ENCODE assay signal across 9 mouse cellular contexts in the genomic region with DNA sequence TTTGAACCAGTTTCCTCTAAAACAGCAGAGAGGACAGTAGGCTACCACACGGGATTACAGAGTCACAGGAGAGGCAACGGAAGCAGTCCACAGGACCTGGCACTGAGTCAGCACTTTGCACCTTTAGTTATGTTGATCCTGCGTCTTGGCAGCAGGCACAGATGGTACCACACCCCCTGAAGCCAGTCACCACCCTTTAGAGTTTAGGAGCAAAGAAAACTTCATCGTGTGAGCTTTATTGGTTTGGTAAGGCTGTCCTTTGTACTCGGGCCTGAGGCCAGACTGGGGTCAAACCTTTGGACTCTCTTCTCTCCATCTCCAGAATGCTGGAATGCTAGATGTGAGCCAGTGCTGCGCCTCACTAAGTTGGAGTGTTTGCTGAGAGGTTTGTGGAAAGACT. TPM values are rescaled to one million over a fixed set of nuclear protein-coding genes. Genes with fewer than 3 reads are reported as not detected.
DNase-seq lines count a peak whose midpoint lies in the region; ATAC-seq and TF ChIP-seq lines count a peak whose summit lies in the region.
"Had no signal": no experiment of that assay in that cellular context is flagged by ENCODE, and none has a peak within 500 bp of the region (broad histone marks: within the 10 kb centered on the region; RNA-seq: fewer than 3 reads in every experiment).

No protein-coding gene starts in this region.

- intact Hi-C loops in left cerebral cortex, adult 2 months (cut with DNase I) = no loop called here

- H3K9me3 ChIP-seq in MEL (replicated peaks; ENCODE audit: insufficient read depth, low read length) = no peaks in the 10 kb centered on the region
- H3K9me3 ChIP-seq in lung, embryonic 16.5 days (ENCODE audit: control insufficient read depth, low read length) = peaks cover 3% of the 10 kb centered on the region; the same call in 1 of the 2 replicates
- no peaks in the 10 kb centered on the region for H3K9me3 ChIP-seq in hindbrain, embryonic 16.5 days (ENCODE audit: control insufficient read depth, low read length)
- H3K9me3 ChIP-seq: hindbrain, embryonic 12.5 days had no signal

- peaks cover 4% of the 10 kb centered on the region for H3K4me1 ChIP-seq in cerebellum, adult 2 months (ENCODE audit: control insufficient read depth, insufficient read depth, low read length)
- peaks cover 2 to 30% of the 10 kb centered on the region in 2 experiments; a peak in 3 of 4 replicates for H3K4me1 ChIP-seq in MEL (ENCODE audit: control insufficient read depth in 1 of 2, insufficient read depth in 2 of 2, low read length in 2 of 2)
- H3K4me1 ChIP-seq in lung, embryonic 16.5 days (replicated peaks; ENCODE audit: control insufficient read depth, insufficient read depth, low read length) = peaks cover 10% of the 10 kb centered on the region
- H3K4me1 ChIP-seq in hindbrain, embryonic 16.5 days (ENCODE audit: control insufficient read depth, insufficient read depth, low read depth, low read length) = peaks cover 2% of the 10 kb centered on the region; the same call in 1 of the 2 replicates

- no peak overlapping the region for H3K27ac ChIP-seq in cerebellum, adult 2 months (ENCODE audit: insufficient read depth, low read length)
- no peak overlapping the region for H3K27ac ChIP-seq in MEL (ENCODE audit: control insufficient read depth, low read depth, low read length)
- H3K27ac ChIP-seq in lung, embryonic 16.5 days (ENCODE audit: low read length) = no peak overlapping the region
- no peak overlapping the region for H3K27ac ChIP-seq in hindbrain, embryonic 16.5 days (ENCODE audit: low read depth, low read length)
- H3K27ac ChIP-seq in left cerebral cortex, adult 2 months = no peak overlapping the region
- H3K27ac ChIP-seq: hindbrain, embryonic 12.5 days had no signal

- H3K9ac ChIP-seq in MEL (ENCODE audit: control insufficient read depth, low read depth, low read length, poor library complexity, severe bottlenecking) = no peak overlapping the region
- no peak overlapping the region for H3K9ac ChIP-seq in lung, embryonic 16.5 days (ENCODE audit: low read length)
- no peak overlapping the region for H3K9ac ChIP-seq in hindbrain, embryonic 16.5 days (ENCODE audit: low read depth, low read length)
- H3K9ac ChIP-seq: hindbrain, embryonic 12.5 days had no signal

- TF ChIP-seq EP300 in MEL (IDR thresholded peaks at IDR 0.05; ENCODE audit: low read depth in 1 of 2, low read length in 2 of 2) = no peak

- H3K79me2 ChIP-seq in MEL (ENCODE audit: control insufficient read depth, insufficient read depth, low read length, poor library complexity) = no peaks in the 10 kb centered on the region

- H3K27me3 ChIP-seq in cerebellum, adult 2 months (ENCODE audit: control insufficient read depth, insufficient read depth, low read length) = no peaks in the 10 kb centered on the region
- H3K27me3 ChIP-seq in MEL (ENCODE audit: control insufficient read depth in 1 of 2, insufficient read depth in 2 of 2, low read length in 2 of 2) = no peaks in the 10 kb centered on the region
- H3K27me3 ChIP-seq in lung, embryonic 16.5 days (ENCODE audit: control insufficient read depth, insufficient read depth, low read depth, low read length) = no peaks in the 10 kb centered on the region
- H3K27me3 ChIP-seq in hindbrain, embryonic 16.5 days (replicated peaks; ENCODE audit: control insufficient read depth, insufficient read depth, low read length) = no peaks in the 10 kb centered on the region; the same call in 1 of the 2 replicates
- H3K27me3 ChIP-seq: hindbrain, embryonic 12.5 days had no signal

- TF ChIP-seq RAD21 in MEL (IDR thresholded peaks at IDR 0.05; ENCODE audit: low read depth, low read length) = no peak

- TF ChIP-seq POLR2A in cerebellum, adult 2 months (IDR thresholded peaks at IDR 0.05; ENCODE audit: borderline replicate concordance, insufficient read depth, low read length) = no peak
- no peak for TF ChIP-seq POLR2A in MEL (IDR thresholded peaks at IDR 0.05; ENCODE audit: control insufficient read depth in 1 of 2, insufficient read depth in 1 of 2, low read depth in 1 of 2, low read length in 2 of 2, poor library complexity in 1 of 2)

- no peak overlapping the region for H3K4me3 ChIP-seq in cerebellum, adult 2 months (replicated peaks; ENCODE audit: insufficient read depth, low read depth, low read length)
- no peak overlapping the region for H3K4me3 ChIP-seq in MEL (ENCODE audit: control insufficient read depth in 1 of 2, insufficient read depth in 1 of 2, low read depth in 2 of 2, low read length in 2 of 2)
- H3K4me3 ChIP-seq in lung, embryonic 16.5 days (ENCODE audit: low read length) = no peak overlapping the region
- no peak overlapping the region for H3K4me3 ChIP-seq in hindbrain, embryonic 16.5 days (ENCODE audit: low read length)
- H3K4me3 ChIP-seq in left cerebral cortex, adult 2 months = no peak overlapping the region
- H3K4me3 ChIP-seq: hindbrain, embryonic 12.5 days had no signal

- WGBS in cerebellum, adult 2 months = 15% methylated on average over 6 of the region's 6 CpGs
- WGBS in lung, embryonic 16.5 days = 16% methylated on average over 6 of the region's 6 CpGs
- WGBS in hindbrain, embryonic 16.5 days = 32% methylated on average over 6 of the region's 6 CpGs

- DNase-seq in cerebellum, adult 2 months = peak; percentile 33 to 35
- DNase-seq in cerebellum, postnatal 4 days (ENCODE audit: low spot score in 2 of 2) = no peak
- DNase-seq in MEL (ENCODE audit: low read depth, low spot score) = peak; percentile 34
- peak; percentile 97 for DNase-seq in kidney, adult 9 months
- no peak for DNase-seq in left cerebral cortex, adult 2 months (ENCODE audit: extremely low spot score in 1 of 2, low spot score in 2 of 2)
- no peak for DNase-seq in layer of hippocampus, adult 9-10 months (ENCODE audit: low spot score)

- peak; percentile 50; the same call in 1 of the 2 replicates for ATAC-seq in lung, embryonic 16.5 days (ENCODE audit: low read depth)
- ATAC-seq in hindbrain, embryonic 16.5 days = no peak

- no peak overlapping the region for H3K4me2 ChIP-seq in lung, embryonic 16.5 days (ENCODE audit: low read depth, low read length)
- H3K4me2 ChIP-seq in hindbrain, embryonic 16.5 days (ENCODE audit: low read length) = no peak overlapping the region
- H3K4me2 ChIP-seq: hindbrain, embryonic 12.5 days had no signal

- TF ChIP-seq CTCF in cerebellum, adult 2 months (IDR thresholded peaks at IDR 0.05; ENCODE audit: borderline replicate concordance, insufficient read depth, low read depth, low read length) = no peak
- no peak for TF ChIP-seq CTCF in MEL (IDR thresholded peaks at IDR 0.05 in 2 of 3, conservative IDR thresholded peaks at IDR 0.05 in 1 of 3; ENCODE audit: control insufficient read depth in 1 of 3, insufficient read depth in 1 of 3, low read depth in 2 of 3, low read length in 3 of 3, poor library complexity in 1 of 3, severe bottlenecking in 1 of 3)
- no peak for TF ChIP-seq CTCF in left cerebral cortex, adult 2 months (IDR thresholded peaks at IDR 0.05)

- H3K36me3 ChIP-seq in MEL (ENCODE audit: control insufficient read depth in 1 of 2, insufficient read depth in 2 of 2, low read length in 2 of 2) = peaks cover 0 to 11% of the 10 kb centered on the region in 2 experiments; a peak in 2 of 4 replicates
- H3K36me3 ChIP-seq in lung, embryonic 16.5 days (ENCODE audit: control insufficient read depth, insufficient read depth, low read length) = peaks cover 10% of the 10 kb centered on the region
- H3K36me3 ChIP-seq in hindbrain, embryonic 16.5 days (ENCODE audit: control insufficient read depth, insufficient read depth, low read length) = peaks cover 4% of the 10 kb centered on the region

TF ChIP-seq in MEL, 35 proteins besides CTCF, POLR2A, EP300 and RAD21 (continues in another document):
- TF ChIP-seq KAT2A (conservative IDR thresholded peaks at IDR 0.05; ENCODE audit: low read depth, low read length) = no peak
- TF ChIP-seq BHLHE40 (IDR thresholded peaks at IDR 0.05; ENCODE audit: borderline replicate concordance, low read depth, low read length) = no peak
- no peak for TF ChIP-seq NELFE (IDR thresholded peaks at IDR 0.05; ENCODE audit: low read depth, low read length)
- no peak for TF ChIP-seq MAZ (IDR thresholded peaks at IDR 0.05; ENCODE audit: low read depth, low read length)
- no peak for TF ChIP-seq ZKSCAN1 (IDR thresholded peaks at IDR 0.05; ENCODE audit: low read depth, low read length)

RNA-seq across cellular contexts. Expression of a gene that starts 11.3 kb away (rescaled TPM):
- polyA plus RNA-seq in cerebellum, adult 2 months (2012; rRNA removed) = 0.23 and 0.73 TPM in 2 replicates
- not detected in 2 replicates for total RNA-seq in MEL (2012; rRNA removed)
- polyA plus RNA-seq in MEL (2012; ENCODE audit: insufficient read depth in 1 of 2, insufficient read length in 2 of 2, low read depth in 1 of 2, low replicate concordance in 2 of 2, missing spikeins in 1 of 2) = not detected
- polyA plus RNA-seq in lung, embryonic 16.5 days (2015; fragmentation: Nextera tagmentation; extraction: Ambion mirVana) = 3.9 and 7.4 TPM in 2 replicates
- polyA plus RNA-seq in hindbrain, embryonic 16.5 days (2015; fragmentation: Nextera tagmentation; extraction: Ambion mirVana) = 0.47 and 0.81 TPM in 2 replicates
- not detected for total RNA-seq in left cerebral cortex, adult 2 months (2021)

RNA-seq across cellular contexts. Expression of a gene that starts 20.7 kb away (rescaled TPM):
- 20.7 and 21.4 TPM in 2 replicates for polyA plus RNA-seq in cerebellum, adult 2 months (2012; rRNA removed)
- 4.5 and 4.7 TPM in 2 replicates for total RNA-seq in MEL (2012; rRNA removed)
- polyA plus RNA-seq in MEL (2012; ENCODE audit: insufficient read depth in 1 of 2, insufficient read length in 2 of 2, low read depth in 1 of 2, low replicate concordance in 2 of 2, missing spikeins in 1 of 2) = 10 to 100 TPM in 1 of 2 experiments, not detected in 1; 13.3 TPM
- 18.2 and 19.3 TPM in 2 replicates for polyA plus RNA-seq in lung, embryonic 16.5 days (2015; fragmentation: Nextera tagmentation; extraction: Ambion mirVana)
- polyA plus RNA-seq in hindbrain, embryonic 16.5 days (2015; fragmentation: Nextera tagmentation; extraction: Ambion mirVana) = 14.2 TPM in 2 replicates
- total RNA-seq in left cerebral cortex, adult 2 months (2021) = 1 to 10 TPM; 6.9 to 9.5 TPM

RNA-seq across cellular contexts. Expression of a gene that starts 32.7 kb away (rescaled TPM):
- 21.8 and 25.3 TPM in 2 replicates for polyA plus RNA-seq in cerebellum, adult 2 months (2012; rRNA removed)
- 4.3 and 6.8 TPM in 2 replicates for total RNA-seq in MEL (2012; rRNA removed)
- polyA plus RNA-seq in MEL (2012; ENCODE audit: insufficient read depth in 1 of 2, insufficient read length in 2 of 2, low read depth in 1 of 2, low replicate concordance in 2 of 2, missing spikeins in 1 of 2) = 1 to 10 TPM in 1 of 2 experiments, not detected in 1; 5.6 TPM
- polyA plus RNA-seq in lung, embryonic 16.5 days (2015; fragmentation: Nextera tagmentation; extraction: Ambion mirVana) = 12.4 and 14.5 TPM in 2 replicates
- 17.3 and 19.8 TPM in 2 replicates for polyA plus RNA-seq in hindbrain, embryonic 16.5 days (2015; fragmentation: Nextera tagmentation; extraction: Ambion mirVana)
- total RNA-seq in left cerebral cortex, adult 2 months (2021) = 10 to 100 TPM; 16.0 to 16.2 TPM

RNA-seq across cellular contexts. Expression of a gene that starts 45.9 kb away (rescaled TPM):
- 27.5 and 29.4 TPM in 2 replicates for polyA plus RNA-seq in cerebellum, adult 2 months (2012; rRNA removed)
- total RNA-seq in MEL (2012; rRNA removed) = 24.8 and 29.2 TPM in 2 replicates
- polyA plus RNA-seq in MEL (2012; ENCODE audit: insufficient read depth in 1 of 2, insufficient read length in 2 of 2, low read depth in 1 of 2, low replicate concordance in 2 of 2, missing spikeins in 1 of 2) = 10 to 100 TPM in 1 of 2 experiments, not detected in 1; 48.9 TPM
- 35.5 and 37.6 TPM in 2 replicates for polyA plus RNA-seq in lung, embryonic 16.5 days (2015; fragmentation: Nextera tagmentation; extraction: Ambion mirVana)
- polyA plus RNA-seq in hindbrain, embryonic 16.5 days (2015; fragmentation: Nextera tagmentation; extraction: Ambion mirVana) = 88.8 and 99.8 TPM in 2 replicates
- total RNA-seq in left cerebral cortex, adult 2 months (2021) = 10 to 100 TPM; 25.4 to 27.4 TPM

Comparison
In these comparisons a context has a peak if more than half of its experiments do, and no peak if none do; other contexts are left out.
1. DNase-seq: peak in cerebellum, adult 2 months (2 of 2), MEL (single experiment) and kidney, adult 9 months (single experiment); none in cerebellum, postnatal 4 days (0 of 2), left cerebral cortex, adult 2 months (0 of 2) and layer of hippocampus, adult 9-10 months (single experiment).